Mouse (Mus musculus) urinary bladder, postnatal 10 days (tissue): ENCODE measurements around the gene Sv2b.

Experiments used
- DNase-seq: peaks from one replicate; pipeline ENCODE4 v3.0.0; 2022; ENCODE audit warnings: low spot score

The Sv2b gene

GRCm38 (mm10) chr7:75085473-75085872, 223.6 kb downstream of the Sv2b start:
- DNase-seq: no peak

- no peak for DNase-seq
Observed at GRCm38 (mm10) chr7:75080163-75080562, 228.9 kb downstream of the Sv2b start.

GRCm38 (mm10) chr7:75077560-75078208, 231.4 kb downstream of the Sv2b start:
- DNase-seq: no peak
